9 mouse cellular contexts compared by ENCODE assay signal in genomic region chr14:102020161-102020605, GRCm38 (mm10).
DNase-seq lines count a peak whose midpoint lies in the region; ATAC-seq and TF ChIP-seq lines count a peak whose summit lies in the region.
"Had no signal": no experiment of that assay in that cellular context is flagged by ENCODE, and none has a peak within 500 bp of the region (broad histone marks: within the 10 kb centered on the region; RNA-seq: fewer than 3 reads in every experiment).

No protein-coding gene starts in this region.

- 58% methylated on average over 8 of the region's 8 CpGs for WGBS in hindbrain, embryonic 11.5 days
- WGBS in hindbrain, embryonic 10.5 days, result 73% methylated on average over 8 of the region's 8 CpGs
- 42% methylated on average over 8 of the region's 8 CpGs for WGBS in forebrain, postnatal 0 days

- H3K4me2 ChIP-seq in hindbrain, embryonic 11.5 days (replicated peaks; ENCODE audit: low read depth, low read length), result no peak overlapping the region
- H3K4me2 ChIP-seq in forebrain, postnatal 0 days (ENCODE audit: low read depth), result no peak overlapping the region
- H3K4me2 ChIP-seq: liver, embryonic 11.5 days had no signal

- no peak overlapping the region for H3K27ac ChIP-seq in hindbrain, embryonic 11.5 days (ENCODE audit: low read depth, low read length)
- H3K27ac ChIP-seq in hindbrain, embryonic 10.5 days, result no peak overlapping the region
- no peak overlapping the region for H3K27ac ChIP-seq in forebrain, postnatal 0 days (ENCODE audit: low read depth, low read length)

- no peaks in the 10 kb centered on the region for H3K36me3 ChIP-seq in hindbrain, embryonic 11.5 days (ENCODE audit: control insufficient read depth, insufficient read depth, low read length)
- no peaks in the 10 kb centered on the region for H3K36me3 ChIP-seq in hindbrain, embryonic 10.5 days
- no peaks in the 10 kb centered on the region for H3K36me3 ChIP-seq in forebrain, postnatal 0 days (ENCODE audit: insufficient read depth)

- no peaks in the 10 kb centered on the region for H3K9me3 ChIP-seq in hindbrain, embryonic 11.5 days (ENCODE audit: control insufficient read depth, low read length)
- no peaks in the 10 kb centered on the region for H3K9me3 ChIP-seq in hindbrain, embryonic 10.5 days
- H3K9me3 ChIP-seq in forebrain, postnatal 0 days (ENCODE audit: low read length), result no peaks in the 10 kb centered on the region

- H3K9ac ChIP-seq in hindbrain, embryonic 11.5 days (ENCODE audit: low read depth, low read length), result no peak overlapping the region
- H3K9ac ChIP-seq in forebrain, postnatal 0 days, result no peak overlapping the region

- no peaks in the 10 kb centered on the region for H3K27me3 ChIP-seq in hindbrain, embryonic 11.5 days (ENCODE audit: control insufficient read depth, insufficient read depth, low read length)
- no peaks in the 10 kb centered on the region for H3K27me3 ChIP-seq in hindbrain, embryonic 10.5 days (ENCODE audit: insufficient read depth, poor library complexity, severe bottlenecking)
- H3K27me3 ChIP-seq in forebrain, postnatal 0 days (ENCODE audit: insufficient read depth, low read length), result no peaks in the 10 kb centered on the region

- ATAC-seq in hindbrain, embryonic 11.5 days (ENCODE audit: low FRiP score), result peak; percentile 53; the same call in 1 of the 2 replicates
- peak; percentile 69 for ATAC-seq in forebrain, postnatal 0 days

- H3K4me3 ChIP-seq in hindbrain, embryonic 11.5 days (ENCODE audit: low read depth, low read length), result no peak overlapping the region
- H3K4me3 ChIP-seq in hindbrain, embryonic 10.5 days, result no peak overlapping the region
- H3K4me3 ChIP-seq in forebrain, postnatal 0 days (ENCODE audit: low read depth, low read length), result no peak overlapping the region

- TF ChIP-seq CTCF in forebrain, postnatal 0 days (IDR thresholded peaks at IDR 0.05; ENCODE audit: low read depth), result no peak

- peak; percentile 8 for DNase-seq in hindbrain, embryonic 11.5 days (ENCODE audit: low spot score)
- no peak for DNase-seq in hindbrain, embryonic 10.5 days (ENCODE audit: low spot score)
- peak; percentile 34 for DNase-seq in brain, embryonic 18.5 days (ENCODE audit: low read depth, low spot score)
- peak; percentile 62 for DNase-seq in forebrain, postnatal 0 days
- DNase-seq in layer of hippocampus, postnatal 14 days (ENCODE audit: low spot score in 2 of 2), result peak; percentile 41 to 84
- no peak for DNase-seq in B cell, adult 2 months
- no peak for DNase-seq in urinary bladder, adult 18-20 months (ENCODE audit: low spot score in 2 of 2)
- no peak for DNase-seq in ovary, postnatal 14 days (ENCODE audit: low spot score)

- no peaks in the 10 kb centered on the region for H3K4me1 ChIP-seq in hindbrain, embryonic 11.5 days (replicated peaks; ENCODE audit: control insufficient read depth, insufficient read depth, low read length)
- no peaks in the 10 kb centered on the region for H3K4me1 ChIP-seq in hindbrain, embryonic 10.5 days (replicated peaks)
- H3K4me1 ChIP-seq in forebrain, postnatal 0 days (ENCODE audit: insufficient read depth), result no peaks in the 10 kb centered on the region

Comparison
In these comparisons a context has a peak if more than half of its experiments do, and no peak if none do; other contexts are left out.
1. DNase-seq: peak in hindbrain, embryonic 11.5 days (single experiment), brain, embryonic 18.5 days (single experiment), forebrain, postnatal 0 days (single experiment) and layer of hippocampus, postnatal 14 days (2 of 2); none in hindbrain, embryonic 10.5 days (single experiment), B cell, adult 2 months (0 of 2), urinary bladder, adult 18-20 months (0 of 2) and ovary, postnatal 14 days (single experiment).